Mouse (Mus musculus) lung, postnatal 0 days (tissue): ENCODE data around the gene Btnl6. TPM values are rescaled to one million over a fixed set of nuclear protein-coding genes. Genes with fewer than 3 reads are reported as not detected.

Experiments
- ATAC-seq: fragments of 200-750 bp; cut with Nextera tagmentation; 2 replicates; pipeline ENCODE4 v1.8.0; 2017; ENCODE audit warnings: moderate library complexity
- DNase-seq: peaks from one replicate; pipeline ENCODE4 v3.0.0-alpha.2; 2016; ENCODE audit warnings: low spot score
- H3K27ac ChIP-seq: fragments of 300-500 bp; sonication (generic); 2 replicates; pipeline ENCODE4 v1.5.1; 2014; ENCODE audit warnings: antibody characterized with exemption, mild to moderate bottlenecking, low read length, mixed read lengths
- H3K27me3 ChIP-seq: fragments of 300-500 bp; sonication (generic); replicated peaks from 2 replicates; pipeline ENCODE4 v1.6.1; 2014; ENCODE audit warnings: low read length, mixed read lengths; ENCODE audit not compliant: insufficient read depth
- H3K36me3 ChIP-seq: fragments of 300-500 bp; sonication (generic); 2 replicates; pipeline ENCODE4 v1.6.1; 2014; ENCODE audit warnings: low read length, mixed read lengths; ENCODE audit not compliant: insufficient read depth
- H3K4me1 ChIP-seq: fragments of 300-500 bp; sonication (generic); 2 replicates; pipeline ENCODE4 v1.6.1; 2014; ENCODE audit warnings: antibody characterized with exemption, low read depth, low read length, mixed read lengths; ENCODE audit not compliant: insufficient read depth
- H3K4me2 ChIP-seq: fragments of 300-500 bp; sonication (generic); replicated peaks from 2 replicates; pipeline ENCODE4 v1.6.1; 2014; ENCODE audit warnings: low read depth, mild to moderate bottlenecking, low read length, moderate library complexity, mixed read lengths
- H3K4me3 ChIP-seq: fragments of 300-500 bp; sonication (generic); 2 replicates; pipeline ENCODE4 v1.5.1; 2014; ENCODE audit warnings: low read depth, low read length
- H3K9ac ChIP-seq: fragments of 300-500 bp; sonication (generic); replicated peaks from 2 replicates; pipeline ENCODE4 v1.6.1; 2014; ENCODE audit warnings: low read depth, mild to moderate bottlenecking
- H3K9me3 ChIP-seq: fragments of 300-500 bp; sonication (generic); 2 replicates; pipeline ENCODE4 v1.6.1; 2016; ENCODE audit warnings: low read length, mixed read lengths
- CTCF ChIP-seq: IDR thresholded peaks from 2 replicates; pipeline ENCODE4 v1.5.1; 2016; ENCODE audit warnings: antibody characterized with exemption, mild to moderate bottlenecking
- EP300 ChIP-seq: IDR thresholded peaks from 2 replicates; pipeline ENCODE4 v1.6.1; 2016; ENCODE audit warnings: antibody characterized with exemption, mild to moderate bottlenecking, control low read depth
- WGBS: fragments of 180-500 bp; shearing (Covaris S2); extraction: QIAGEN DNeasy Blood & Tissue Kit; methylation state at CpG from one replicate; pipeline ENCODE4 v1.1.7; 2014; 5-methylcytosine and 5-hydroxymethylcytosine counted together
- polyA plus RNA-seq: library from polyadenylated mRNA; unstranded; fragments of >200 nt; fragmentation: Nextera tagmentation; extraction: Ambion mirVana; gene quantifications from 2 replicates; pipeline ENCODE4 v1.2.1, GENCODE M21; 2015

The Btnl6 gene
- polyA plus RNA-seq, 1 experiment from 2014 or later, result not detected

- 28% methylated on average over 15 of the region's 15 CpGs for WGBS
- TF ChIP-seq CTCF (peak; percentile 45), EP300 (no peak)
- Histone ChIP-seq H3K4me1 (no peaks in the 10 kb centered on the region), H3K36me3 (no peaks in the 10 kb centered on the region), H3K9me3 (no peaks in the 10 kb centered on the region), H3K9ac (no peak overlapping the region), H3K4me3 (no peak overlapping the region), H3K27ac (peak overlapping the region; percentile 22; the same call in 1 of the 2 replicates), H3K4me2 (no peak overlapping the region), H3K27me3 (no peaks in the 10 kb centered on the region)
- no peak for DNase-seq
- no peak for ATAC-seq
Measured at GRCm38 (mm10) chr17:34559895-34560294, 42.7 kb upstream of the Btnl6 start.

- ATAC-seq, result 0 out of 2 replicates have a peak, but pooled peaks have one; percentile 17
- H3K27ac ChIP-seq, result peak overlapping the region; percentile 22
- no peaks in the 10 kb centered on the region for H3K9me3 ChIP-seq
- peak; percentile 79 for TF ChIP-seq EP300
- no peak for TF ChIP-seq CTCF
- no peaks in the 10 kb centered on the region for H3K4me1 ChIP-seq
- H3K4me3 ChIP-seq, result no peak overlapping the region
- peak; percentile 24 for DNase-seq
- 48% methylated on average over 7 of the region's 7 CpGs for WGBS
- H3K27me3 ChIP-seq, result no peaks in the 10 kb centered on the region
- H3K4me2 ChIP-seq, result no peak overlapping the region
- no peak overlapping the region for H3K9ac ChIP-seq
- H3K36me3 ChIP-seq, result no peaks in the 10 kb centered on the region
Measured at GRCm38 (mm10) chr17:34559116-34559515, 42.0 kb upstream of the Btnl6 start.

DNA sequence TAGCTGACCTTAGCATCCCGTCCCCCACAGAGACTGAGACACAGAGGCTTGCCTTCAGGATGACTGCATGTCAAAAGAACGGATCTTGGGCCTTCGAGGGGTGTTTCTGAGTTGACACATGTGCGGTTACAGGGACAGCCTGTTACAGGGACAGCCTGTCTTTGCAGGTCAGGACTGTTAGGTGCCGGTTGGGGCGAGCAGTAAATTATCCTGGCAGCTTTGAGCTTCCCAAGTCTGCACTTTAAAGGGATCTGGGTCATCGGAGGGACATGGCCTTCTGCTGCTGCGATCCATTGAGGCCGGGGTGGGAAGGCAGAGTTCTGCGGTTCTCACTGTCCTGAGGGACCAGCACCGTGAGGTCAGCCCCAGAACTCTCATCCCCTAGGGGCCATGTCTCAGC lies 40.3 kb upstream of the Btnl6 start:
- no peaks in the 10 kb centered on the region for H3K9me3 ChIP-seq
- WGBS, result 58% methylated on average over 11 of the region's 11 CpGs
- H3K36me3 ChIP-seq, result no peaks in the 10 kb centered on the region

GRCm38 (mm10) chr17:34556406-34556805 lies 39.3 kb upstream of the Btnl6 start:
- H3K4me3 ChIP-seq, result no peak overlapping the region
- H3K4me2 ChIP-seq, result no peak overlapping the region
- no peaks in the 10 kb centered on the region for H3K4me1 ChIP-seq
- no peaks in the 10 kb centered on the region for H3K9me3 ChIP-seq
- 71% methylated on average over 8 of the region's 8 CpGs for WGBS
- H3K9ac ChIP-seq, result no peak overlapping the region
- DNase-seq (no peak), ATAC-seq (no peak)
- H3K27ac ChIP-seq, result no peak overlapping the region
- no peaks in the 10 kb centered on the region for H3K36me3 ChIP-seq
- no peaks in the 10 kb centered on the region for H3K27me3 ChIP-seq
- TF ChIP-seq CTCF, result no peak
- no peak for TF ChIP-seq EP300

More for the DNA sequence above, 40.3 kb upstream of the Btnl6 start:
- Histone ChIP-seq H3K4me3 (no peak overlapping the region), H3K4me2 (no peak overlapping the region), H3K27me3 (no peaks in the 10 kb centered on the region), H3K27ac (peak overlapping the region; percentile 54), H3K4me1 (no peaks in the 10 kb centered on the region), H3K9ac (no peak overlapping the region)
- ATAC-seq (no peak), DNase-seq (no peak)
- TF ChIP-seq CTCF, result no peak
- TF ChIP-seq EP300, result no peak

DNA sequence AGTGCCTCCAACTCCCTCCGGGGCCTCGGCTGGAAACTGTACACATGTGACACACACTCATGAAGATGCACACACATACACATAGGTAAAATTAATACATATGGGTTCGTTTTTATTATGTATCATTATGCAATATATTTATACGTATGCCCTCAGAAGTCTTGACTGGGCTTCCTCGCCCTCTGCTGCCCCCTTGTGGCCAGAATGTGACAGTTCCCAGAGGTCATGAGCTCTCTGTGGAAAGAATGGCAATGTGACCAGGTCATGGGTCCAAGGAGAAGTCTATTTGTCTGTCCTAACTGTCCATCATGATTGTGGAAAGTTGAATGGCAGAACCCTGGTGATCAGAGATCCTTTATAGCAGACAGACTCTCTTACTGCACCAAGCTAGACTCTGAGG lies 38.3 kb upstream of the Btnl6 start:
- ATAC-seq (peak; percentile 67), DNase-seq (peak; percentile 79)
- Histone ChIP-seq H3K4me3 (no peak overlapping the region), H3K27ac (no peak overlapping the region), H3K4me2 (no peak overlapping the region), H3K4me1 (no peaks in the 10 kb centered on the region), H3K9me3 (no peaks in the 10 kb centered on the region), H3K36me3 (no peaks in the 10 kb centered on the region), H3K27me3 (no peaks in the 10 kb centered on the region), H3K9ac (no peak overlapping the region)
- 27% methylated on average over 5 of the region's 5 CpGs for WGBS
- TF ChIP-seq CTCF (peak; percentile 97), EP300 (no peak)

- Histone ChIP-seq H3K27ac (no peak overlapping the region), H3K4me2 (no peak overlapping the region), H3K9me3 (no peaks in the 10 kb centered on the region), H3K27me3 (no peaks in the 10 kb centered on the region), H3K4me1 (no peaks in the 10 kb centered on the region), H3K36me3 (no peaks in the 10 kb centered on the region), H3K4me3 (no peak overlapping the region), H3K9ac (no peak overlapping the region)
- DNase-seq (no peak), ATAC-seq (no peak)
- TF ChIP-seq EP300, result no peak
- TF ChIP-seq CTCF, result no peak
- 62% methylated on average over 2 of the region's 2 CpGs for WGBS
Measured at GRCm38 (mm10) chr17:34549843-34550242, 32.7 kb upstream of the Btnl6 start.

DNA sequence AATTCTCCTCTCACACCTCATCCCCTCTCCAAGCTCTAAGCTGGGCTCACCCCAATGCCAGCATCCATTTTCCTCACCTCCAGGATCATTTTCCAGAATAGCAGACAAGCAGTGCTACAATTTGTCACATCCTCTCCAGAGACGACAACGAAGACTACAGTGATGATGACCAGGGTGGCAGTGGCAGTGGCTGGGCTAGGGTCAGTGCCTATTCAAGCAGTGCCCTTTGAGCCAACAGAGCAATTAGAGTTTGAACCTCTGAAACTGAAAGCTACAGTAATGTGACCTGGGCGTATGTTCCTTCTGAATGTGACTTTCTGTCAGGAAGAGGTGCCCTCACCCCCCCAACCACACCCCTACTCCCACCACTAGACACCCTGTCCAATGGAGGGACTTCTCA lies 32.0 kb upstream of the Btnl6 start:
- Histone ChIP-seq H3K4me1 (no peaks in the 10 kb centered on the region), H3K4me3 (no peak overlapping the region), H3K27me3 (no peaks in the 10 kb centered on the region), H3K9me3 (no peaks in the 10 kb centered on the region), H3K36me3 (no peaks in the 10 kb centered on the region), H3K4me2 (no peak overlapping the region), H3K9ac (no peak overlapping the region), H3K27ac (no peak overlapping the region)
- 80% methylated on average over 3 of the region's 3 CpGs for WGBS
- no peak for DNase-seq
- ATAC-seq, result no peak
- TF ChIP-seq CTCF (no peak), EP300 (no peak)
